Mouse (Mus musculus) CD4-positive, CD25-positive, alpha-beta regulatory T cell, adult 9 weeks (primary cell): ENCODE data around the gene Ctsh. TPM values are rescaled to one million over a fixed set of nuclear protein-coding genes. Genes with fewer than 3 reads are reported as not detected.

Experiments used
- polyA plus RNA-seq: library from polyadenylated mRNA; unstranded; fragments of 100-300 nt; shearing (Covaris generic); gene quantifications from one replicate; pipeline ENCODE4 v1.2.1, GENCODE M21; 2017

Gene Ctsh
- polyA plus RNA-seq = 3.8 TPM

GRCm38 (mm10) chr9:90053852-90054251 is at the start of gene Ctsh:
Gene Ctsh (plus strand): TSS chr9:90054152.

GRCm38 (mm10) chr9:90114567-90115307 is 60.8 kb downstream of the Ctsh start, which contains the start of gene Morf4l1:
Gene Morf4l1 (minus strand): TSS chr9:90114774.

Other genes with a start within 250 kb of the Ctsh start
- gene Rasgrf1, start 144.2 kb upstream of the Ctsh start, polyA plus RNA-seq = not detected
- gene Morf4l1, start 60.6 kb downstream of the Ctsh start, polyA plus RNA-seq = 357 TPM
- 0.05 TPM for gene Adamts7, start 108.9 kb downstream of the Ctsh start, polyA plus RNA-seq
- gene Tbc1d2b, start 216.7 kb downstream of the Ctsh start, polyA plus RNA-seq = 14.9 TPM